In the genomic region with DNA sequence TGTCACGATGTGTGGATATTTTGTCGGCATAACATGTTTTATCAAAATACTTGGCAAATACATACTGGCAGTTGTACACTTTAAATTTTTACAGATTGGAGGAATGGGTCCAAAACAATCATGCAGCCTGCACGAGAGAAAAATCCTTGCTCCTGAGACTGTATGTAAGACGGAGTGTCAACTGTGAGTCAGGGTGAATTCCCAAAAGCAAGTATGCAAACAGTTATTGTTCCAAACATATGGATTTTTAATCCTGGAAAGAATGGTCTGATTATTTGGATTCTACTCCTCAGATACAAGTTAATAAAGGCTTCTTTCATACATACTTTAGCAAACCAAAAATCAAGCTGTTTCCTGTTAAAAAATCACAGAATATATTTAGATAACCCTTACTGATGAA, we compare ENCODE assay signal across 16 mouse cellular contexts. TPM values are rescaled to one million over a fixed set of nuclear protein-coding genes. Genes with fewer than 3 reads are reported as not detected.
A peak's percentile ranks its signal among the peaks of the same experiment; 100 is the strongest.
DNase-seq lines count a peak whose midpoint lies in the region; ATAC-seq and TF ChIP-seq lines count a peak whose summit lies in the region.
"Had no signal": no experiment of that assay in that cellular context is flagged by ENCODE, and none has a peak within 500 bp of the region (broad histone marks: within the 10 kb centered on the region; RNA-seq: fewer than 3 reads in every experiment).

No protein-coding gene starts in this region.

- no peak for TF ChIP-seq CTCF in kidney, postnatal 0 days (IDR thresholded peaks at IDR 0.05; ENCODE audit: low read depth)
- no peak for TF ChIP-seq CTCF in cortical plate, adult 2 months (IDR thresholded peaks at IDR 0.05; ENCODE audit: extremely low read depth, insufficient read depth, low read length)

- peak; percentile 8 for DNase-seq in heart, adult 11 months
- peak; percentile 32 for DNase-seq in kidney, postnatal 0 days (ENCODE audit: low spot score)
- DNase-seq in kidney, adult 18-20 months = no peak
- DNase-seq in 3T3-L1 (ENCODE audit: low read depth, low spot score) = peak; percentile 49
- DNase-seq: adrenal gland, adult 8-10 months; cerebellum, adult 8-10 months had no signal

- no peaks in the 10 kb centered on the region for H3K9me3 ChIP-seq in heart, embryonic 11.5 days (replicated peaks; ENCODE audit: control insufficient read depth, low read length)
- H3K9me3 ChIP-seq in kidney, postnatal 0 days (replicated peaks; ENCODE audit: low read length) = no peaks in the 10 kb centered on the region
- no peaks in the 10 kb centered on the region for H3K9me3 ChIP-seq in liver, embryonic 12.5 days (replicated peaks)
- H3K9me3 ChIP-seq: embryonic facial prominence, embryonic 15.5 days; forebrain, embryonic 10.5 days; hindbrain, embryonic 10.5 days; hindbrain, embryonic 15.5 days had no signal

- no peak for ATAC-seq in heart, embryonic 11.5 days (replicated peaks; ENCODE audit: insufficient number of reproducible peaks, low FRiP score, low TSS enrichment)
- no peak for ATAC-seq in kidney, postnatal 0 days (replicated peaks; ENCODE audit: low FRiP score, low read depth)
- no peak for ATAC-seq in liver, embryonic 12.5 days
- ATAC-seq: forebrain, embryonic 14.5 days; intestine, embryonic 16.5 days had no signal

- no peaks in the 10 kb centered on the region for H3K36me3 ChIP-seq in heart, embryonic 11.5 days (ENCODE audit: control insufficient read depth, insufficient read depth, low read length)
- H3K36me3 ChIP-seq in kidney, postnatal 0 days (ENCODE audit: insufficient read depth, low read length) = no peaks in the 10 kb centered on the region
- H3K36me3 ChIP-seq in liver, embryonic 12.5 days = no peaks in the 10 kb centered on the region
- H3K36me3 ChIP-seq: embryonic facial prominence, embryonic 15.5 days; hindbrain, embryonic 10.5 days; hindbrain, embryonic 15.5 days had no signal

- H3K27ac ChIP-seq in heart, embryonic 11.5 days (ENCODE audit: low read depth, low read length) = no peak overlapping the region
- no peak overlapping the region for H3K27ac ChIP-seq in kidney, postnatal 0 days
- no peak overlapping the region for H3K27ac ChIP-seq in cortical plate, adult 2 months (ENCODE audit: insufficient read depth, low read length)
- H3K27ac ChIP-seq in liver, embryonic 12.5 days = no peak overlapping the region
- H3K27ac ChIP-seq: forebrain, embryonic 10.5 days; hindbrain, embryonic 10.5 days; hindbrain, embryonic 15.5 days had no signal

- H3K27me3 ChIP-seq in heart, embryonic 11.5 days (ENCODE audit: control insufficient read depth, insufficient read depth, low read length) = no peaks in the 10 kb centered on the region
- no peaks in the 10 kb centered on the region for H3K27me3 ChIP-seq in kidney, postnatal 0 days (ENCODE audit: insufficient read depth, low read length)
- peaks cover 25% of the 10 kb centered on the region for H3K27me3 ChIP-seq in liver, embryonic 12.5 days (replicated peaks)
- H3K27me3 ChIP-seq: embryonic facial prominence, embryonic 15.5 days; hindbrain, embryonic 15.5 days had no signal

- H3K9ac ChIP-seq in heart, embryonic 11.5 days (ENCODE audit: low read depth, low read length) = no peak overlapping the region
- H3K9ac ChIP-seq in kidney, postnatal 0 days (ENCODE audit: low read depth, low read length) = no peak overlapping the region
- no peak overlapping the region for H3K9ac ChIP-seq in liver, embryonic 12.5 days
- H3K9ac ChIP-seq: embryonic facial prominence, embryonic 15.5 days; hindbrain, embryonic 15.5 days had no signal

- no peak overlapping the region for H3K4me2 ChIP-seq in heart, embryonic 11.5 days
- no peak overlapping the region for H3K4me2 ChIP-seq in kidney, postnatal 0 days (ENCODE audit: low read length)
- H3K4me2 ChIP-seq in liver, embryonic 12.5 days = no peak overlapping the region
- H3K4me2 ChIP-seq: embryonic facial prominence, embryonic 15.5 days had no signal

- H3K4me3 ChIP-seq in heart, embryonic 11.5 days (ENCODE audit: low read depth, low read length) = no peak overlapping the region
- no peak overlapping the region for H3K4me3 ChIP-seq in kidney, postnatal 0 days (replicated peaks; ENCODE audit: low read depth, low read length)
- H3K4me3 ChIP-seq in cortical plate, adult 2 months (ENCODE audit: insufficient read depth, low read length) = peak overlapping the region; percentile 79; the same call in 1 of the 2 replicates
- no peak overlapping the region for H3K4me3 ChIP-seq in liver, embryonic 12.5 days
- H3K4me3 ChIP-seq: embryonic facial prominence, embryonic 15.5 days; erythroblast, embryonic 14.5 days; forebrain, embryonic 10.5 days; hindbrain, embryonic 10.5 days; hindbrain, embryonic 15.5 days had no signal

- WGBS in heart, embryonic 11.5 days (ENCODE audit: insufficient replicate concordance) = 74% methylated on average over 4 of the region's 4 CpGs
- 63% methylated on average over 4 of the region's 4 CpGs for WGBS in kidney, postnatal 0 days
- 78% methylated on average over 4 of the region's 4 CpGs for WGBS in liver, embryonic 12.5 days (ENCODE audit: insufficient replicate concordance)

- peaks cover 3% of the 10 kb centered on the region for H3K4me1 ChIP-seq in heart, embryonic 11.5 days (ENCODE audit: control insufficient read depth, insufficient read depth, low read length)
- no peaks in the 10 kb centered on the region for H3K4me1 ChIP-seq in kidney, postnatal 0 days (replicated peaks; ENCODE audit: insufficient read depth, low read length)
- peaks cover 5% of the 10 kb centered on the region for H3K4me1 ChIP-seq in cortical plate, adult 2 months (ENCODE audit: control insufficient read depth, insufficient read depth, low read length)
- no peaks in the 10 kb centered on the region for H3K4me1 ChIP-seq in liver, embryonic 12.5 days

- TF ChIP-seq POLR2A in cortical plate, adult 2 months (IDR thresholded peaks at IDR 0.05; ENCODE audit: extremely low read depth, insufficient read depth, low read length) = no peak

RNA-seq across cellular contexts. Expression of a gene that starts 4.1 kb away (rescaled TPM):
- polyA plus RNA-seq in heart, embryonic 11.5 days (2014; fragmentation: Nextera tagmentation; extraction: Ambion mirVana) = 116 and 122 TPM in 2 replicates
- polyA plus RNA-seq in kidney, postnatal 0 days (2015; fragmentation: Nextera tagmentation; extraction: Ambion mirVana) = 100 and 115 TPM in 2 replicates
- 1,729 and 1,769 TPM in 2 replicates for polyA plus RNA-seq in cortical plate, adult 2 months (2012; rRNA removed)
- polyA plus RNA-seq in liver, embryonic 12.5 days (2016; fragmentation: Nextera tagmentation; extraction: Ambion mirVana) = 6.3 and 6.7 TPM in 2 replicates
- polyA plus RNA-seq: erythroblast, embryonic 14.5 days had no signal

RNA-seq across cellular contexts. Expression of a gene that starts 44.9 kb away (rescaled TPM):
- 81.2 and 86.9 TPM in 2 replicates for polyA plus RNA-seq in heart, embryonic 11.5 days (2014; fragmentation: Nextera tagmentation; extraction: Ambion mirVana)
- polyA plus RNA-seq in kidney, postnatal 0 days (2015; fragmentation: Nextera tagmentation; extraction: Ambion mirVana) = 87.4 and 91.2 TPM in 2 replicates
- polyA plus RNA-seq in cortical plate, adult 2 months (2012; rRNA removed) = 126 and 150 TPM in 2 replicates
- 122 and 135 TPM in 2 replicates for polyA plus RNA-seq in liver, embryonic 12.5 days (2016; fragmentation: Nextera tagmentation; extraction: Ambion mirVana)

Comparison
In these comparisons a context has a peak if more than half of its experiments do, and no peak if none do; other contexts are left out.
1. RNA of a gene that starts 4.1 kb away (polyA plus RNA-seq): 1,729 to 1,769 TPM in cortical plate, adult 2 months, 116 to 122 TPM in heart, embryonic 11.5 days and 100 to 115 TPM in kidney, postnatal 0 days; 6.3 to 6.7 TPM in liver, embryonic 12.5 days; every median in the first group is over 10 times any median in the second.